Mouse (Mus musculus): ENCODE results near the gene Il6ra.
"Not testable (repeated sequence)": the region's sequence is repeated elsewhere in the genome, so short reads cannot be mapped to it uniquely, and the experiment has no call there.

Il6ra gene

GRCm38 (mm10) chr3:89875781-89876180 is 37.2 kb downstream of the Il6ra start:
- DNase-seq (ENCODE audit: low read depth, low spot score) = no peak

GRCm38 (mm10) chr3:89875021-89875420 is 38.0 kb downstream of the Il6ra start:
- no peak for DNase-seq (ENCODE audit: low read depth, low spot score)

GRCm38 (mm10) chr3:89874076-89874475 is 38.9 kb downstream of the Il6ra start:
- no peak for DNase-seq (ENCODE audit: low read depth, low spot score)

GRCm38 (mm10) chr3:89872684-89873083 is 40.3 kb downstream of the Il6ra start:
- DNase-seq (ENCODE audit: low read depth, low spot score) = no peak

DNA sequence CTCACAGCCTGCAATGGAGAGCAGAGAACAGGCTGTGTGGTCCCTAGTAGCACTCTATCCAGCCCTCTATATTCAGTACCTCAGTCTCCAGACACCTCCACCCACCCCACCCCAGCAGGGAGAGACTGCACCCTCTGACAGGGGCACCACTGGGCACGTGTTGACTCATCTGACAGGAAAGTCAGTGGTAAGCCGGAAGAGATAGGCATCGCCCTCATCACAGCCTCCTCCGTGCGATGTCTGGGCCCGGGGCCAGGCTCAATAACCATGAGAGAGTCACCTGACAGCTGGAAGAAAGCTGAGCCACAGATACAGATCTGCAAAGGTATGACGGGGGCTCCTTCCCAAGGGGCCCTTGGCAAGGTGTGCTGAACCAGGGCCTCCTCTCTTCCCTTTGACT is 40.8 kb downstream of the Il6ra start:
- DNase-seq (ENCODE audit: low read depth, low spot score) = no peak

GRCm38 (mm10) chr3:89871339-89871914 is 41.6 kb downstream of the Il6ra start:
- no peak for DNase-seq (ENCODE audit: low read depth, low spot score)

DNA sequence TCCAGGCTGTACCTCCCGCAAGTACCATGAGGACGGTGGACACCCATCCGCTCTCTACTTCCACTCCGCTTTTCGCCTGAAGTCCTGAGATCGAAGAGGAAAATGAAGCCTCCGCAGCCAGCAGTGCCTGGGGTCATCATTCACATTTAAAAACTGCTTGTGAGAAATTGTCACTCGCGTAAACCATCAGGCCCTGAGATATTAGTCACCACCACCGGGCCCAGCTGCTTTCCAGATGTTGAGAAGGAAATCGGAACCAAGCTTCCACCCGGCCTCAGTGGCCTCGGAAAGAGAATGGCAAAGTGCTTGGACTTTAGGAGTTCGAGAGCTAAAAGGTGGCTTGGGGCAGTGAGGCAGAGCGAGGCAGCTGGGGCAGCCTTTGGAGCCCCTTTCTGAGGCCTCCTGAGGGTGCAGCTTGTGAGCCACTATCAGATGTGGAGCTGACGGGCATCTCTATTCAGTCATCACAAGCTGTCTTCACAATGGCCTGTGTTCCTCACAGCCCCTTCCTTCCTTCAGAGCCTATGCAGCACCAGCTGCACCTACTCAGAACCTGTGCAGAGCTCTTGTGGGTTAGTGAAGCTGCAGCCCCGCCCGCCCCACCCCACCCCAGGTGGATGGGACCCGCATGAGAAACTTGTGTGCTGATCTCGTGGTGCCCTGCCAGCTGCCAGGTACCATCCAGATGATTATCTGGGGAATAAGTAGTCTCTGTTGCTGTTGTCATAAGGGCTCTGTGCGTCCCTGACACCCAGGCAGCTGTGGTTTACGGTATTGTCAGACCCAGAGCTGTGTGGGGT is 42.3 kb downstream of the Il6ra start:
- DNase-seq (ENCODE audit: low read depth, low spot score) = no peak

DNA sequence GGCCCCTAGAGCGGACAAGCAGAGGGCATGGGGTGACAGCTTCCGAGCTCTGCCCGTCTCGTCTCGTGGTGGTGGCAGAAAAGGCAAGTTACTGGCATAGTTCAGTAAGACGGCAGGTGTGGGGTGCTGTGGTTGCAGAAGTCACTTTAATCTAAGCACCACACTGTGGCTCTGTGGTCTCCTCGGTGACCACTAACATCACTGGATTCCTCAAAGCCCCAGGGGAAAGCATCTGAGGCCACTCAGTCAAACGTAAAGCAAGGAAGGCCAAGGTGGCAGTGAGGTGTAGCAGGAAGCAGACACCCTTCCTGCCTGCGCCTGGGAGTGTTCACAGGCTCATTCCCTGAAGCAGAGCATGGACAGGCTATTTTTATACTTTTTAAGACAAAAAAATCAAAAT is 43.4 kb downstream of the Il6ra start:
- peak; percentile 30 for DNase-seq (ENCODE audit: low read depth, low spot score)

GRCm38 (mm10) chr3:89868956-89869355 is 44.0 kb downstream of the Il6ra start:
- no peak for DNase-seq (ENCODE audit: low read depth, low spot score)

GRCm38 (mm10) chr3:89868357-89868756 is 44.6 kb downstream of the Il6ra start:
- peak; percentile 41 for DNase-seq (ENCODE audit: low read depth, low spot score)

DNA sequence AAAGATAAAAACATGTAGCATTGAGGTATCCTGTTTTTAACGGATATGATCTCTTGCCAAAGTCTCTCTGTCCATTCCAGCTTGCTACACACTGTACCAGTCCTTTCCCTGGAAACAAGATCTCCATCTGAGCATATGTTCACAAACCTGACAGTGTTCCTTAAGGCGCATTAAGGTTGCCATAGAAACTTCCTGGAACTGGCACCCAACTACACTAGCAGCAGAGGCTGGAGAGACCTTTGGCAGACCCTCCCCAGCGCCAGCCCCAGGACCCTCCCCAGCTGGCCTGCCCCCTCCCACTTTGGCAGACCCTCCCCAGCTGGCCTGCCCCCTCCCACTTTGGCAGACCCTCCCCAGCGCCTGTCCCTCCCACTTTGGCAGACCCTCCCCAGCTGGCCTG is 45.3 kb downstream of the Il6ra start:
- DNase-seq (ENCODE audit: low read depth, low spot score) = no peak

- DNase-seq (ENCODE audit: low read depth, low spot score) = no peak
Measured at GRCm38 (mm10) chr3:89865764-89866163, 47.2 kb downstream of the Il6ra start.

DNA sequence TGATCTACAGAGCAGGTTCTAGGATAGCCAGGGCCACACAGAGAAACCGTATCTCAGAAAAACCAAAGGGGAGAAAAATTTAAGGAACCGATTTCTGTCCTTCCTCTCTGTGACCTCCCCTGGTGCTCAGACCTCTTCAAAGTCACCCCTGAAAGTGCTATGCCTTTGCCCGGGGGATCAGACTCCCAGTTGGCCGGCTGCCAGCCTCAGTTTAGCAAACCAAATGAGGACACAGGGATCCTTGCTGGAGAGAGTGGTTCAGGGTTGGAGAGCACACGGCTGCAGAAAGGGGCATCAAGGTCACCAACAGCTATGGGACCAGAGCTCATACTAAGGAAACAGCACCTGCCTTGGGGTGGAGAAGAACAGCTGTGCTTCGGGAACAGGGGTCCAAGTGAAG is 48.0 kb downstream of the Il6ra start:
- DNase-seq (ENCODE audit: low read depth, low spot score) = no peak

DNA sequence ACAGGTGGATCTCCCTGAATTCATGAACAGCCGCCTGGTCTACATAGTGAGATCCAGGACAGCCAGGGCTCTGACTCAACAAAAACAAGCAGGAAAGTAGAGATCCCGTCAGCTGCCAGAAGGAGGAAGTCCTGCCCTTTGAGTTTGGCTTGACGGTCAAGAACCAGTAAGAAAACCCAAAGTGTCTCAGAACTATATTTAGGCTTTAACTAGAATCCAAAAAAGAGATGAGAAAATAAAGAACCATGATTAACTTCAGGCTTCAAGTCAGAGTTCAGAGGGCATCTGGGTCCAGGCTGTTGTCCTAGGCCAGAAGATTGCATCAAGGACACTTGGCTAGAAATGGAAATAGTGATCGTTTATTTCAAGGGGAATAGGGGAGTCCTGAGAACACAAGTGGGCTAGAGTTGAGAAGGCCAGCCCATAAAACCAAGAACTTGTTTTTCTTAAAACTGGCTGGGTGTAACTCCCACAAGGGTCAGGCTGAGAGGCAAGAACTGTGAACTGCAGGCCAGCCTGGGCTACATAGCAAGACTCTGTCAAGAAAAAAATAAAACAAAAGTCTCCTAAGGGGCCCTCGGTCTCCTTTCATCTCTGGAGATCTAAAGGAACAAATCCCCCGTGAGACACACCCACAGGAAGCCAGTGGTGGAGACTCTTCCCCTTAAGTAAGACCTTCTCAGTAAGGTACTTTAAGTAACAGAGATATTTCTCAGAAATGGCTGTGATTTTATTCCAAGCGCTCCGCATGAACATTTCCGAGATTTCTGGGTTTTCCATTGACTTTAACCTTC is 49.1 kb downstream of the Il6ra start:
- no peak for DNase-seq (ENCODE audit: low read depth, low spot score)

GRCm38 (mm10) chr3:89863276-89863675 is 49.7 kb downstream of the Il6ra start:
- not testable (repeated sequence) for DNase-seq (ENCODE audit: low read depth, low spot score)

GRCm38 (mm10) chr3:89862182-89862761 is 50.7 kb downstream of the Il6ra start:
- no peak for DNase-seq (ENCODE audit: low read depth, low spot score)

DNA sequence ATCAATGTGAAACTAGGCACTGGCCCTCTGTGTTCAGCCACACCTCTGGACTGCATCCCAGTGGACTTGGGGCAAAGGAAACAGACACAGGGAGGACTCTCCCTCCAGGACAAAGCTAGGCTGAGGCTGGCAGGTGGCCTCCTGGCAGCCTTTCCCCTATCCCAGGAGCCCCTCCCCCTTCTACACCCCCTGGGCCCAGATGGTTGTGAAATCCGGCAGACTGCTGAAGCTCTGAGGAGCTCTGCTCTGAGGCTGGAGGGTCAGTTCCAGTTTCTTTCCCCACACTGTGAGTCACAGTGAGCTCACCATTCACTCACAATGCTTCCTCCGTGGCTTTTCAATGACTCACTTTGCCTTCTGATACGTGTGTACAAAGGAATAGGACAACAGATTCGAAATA is 51.9 kb downstream of the Il6ra start:
- DNase-seq (ENCODE audit: low read depth, low spot score) = peak; percentile 33

DNA sequence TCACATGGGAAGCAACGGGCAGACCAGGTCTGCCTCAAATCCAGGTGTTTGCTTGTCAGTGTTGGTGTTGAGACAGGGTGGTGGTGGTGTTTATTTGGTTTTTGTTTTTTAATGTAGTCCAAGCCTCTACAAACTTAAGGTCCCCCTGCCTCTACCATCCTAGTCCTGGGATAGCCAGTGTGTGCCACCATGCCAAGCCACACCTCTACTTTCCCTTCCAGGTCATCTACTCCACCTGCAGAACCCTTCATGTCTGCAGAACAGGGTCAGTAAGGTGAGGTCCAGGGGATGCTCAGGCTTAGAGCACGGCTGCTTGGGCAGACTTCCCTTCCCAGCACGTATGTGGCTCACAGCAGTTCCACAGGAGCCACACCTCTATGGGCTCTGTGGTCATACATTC is 52.7 kb downstream of the Il6ra start:
- no peak for DNase-seq (ENCODE audit: low read depth, low spot score)

- DNase-seq (ENCODE audit: low read depth, low spot score) = no peak
Measured at GRCm38 (mm10) chr3:89859936-89860335, 53.1 kb downstream of the Il6ra start.

GRCm38 (mm10) chr3:89858888-89859287 is 54.1 kb downstream of the Il6ra start:
- no peak for DNase-seq (ENCODE audit: low read depth, low spot score)

- peak; percentile 82 for DNase-seq (ENCODE audit: low read depth, low spot score)
Measured at GRCm38 (mm10) chr3:89858123-89858522, 54.9 kb downstream of the Il6ra start.

GRCm38 (mm10) chr3:89857353-89857752 is 55.6 kb downstream of the Il6ra start:
- peak; percentile 25 for DNase-seq (ENCODE audit: low read depth, low spot score)
